Mouse (Mus musculus): Measurements from ENCODE around the gene Erlec1. TPM values are rescaled to one million over a fixed set of nuclear protein-coding genes. Genes with fewer than 3 reads are reported as not detected.

The Erlec1 gene
- polyA plus RNA-seq, 1 experiment from 2014 or later, result 7.3 TPM

DNA sequence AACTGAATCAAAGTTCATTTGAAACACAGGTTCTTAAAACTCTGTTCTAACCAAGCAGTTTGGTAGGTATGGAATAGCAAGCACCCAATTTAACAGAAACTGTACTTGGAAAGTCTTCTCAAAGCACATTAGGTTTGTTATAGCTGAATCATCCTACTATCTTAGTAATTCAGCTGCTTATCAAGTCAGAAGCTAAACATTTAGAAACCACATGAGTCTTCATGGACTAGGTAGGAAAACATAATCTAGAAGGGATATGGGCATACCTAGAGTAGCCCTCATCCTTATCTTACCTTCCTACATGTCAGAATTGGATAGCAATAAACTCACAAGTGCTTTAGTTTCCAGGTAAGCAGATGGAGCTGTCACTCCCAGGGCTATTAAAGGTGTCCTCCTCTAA, 26.1 kb downstream of the Erlec1 start:
- H3K27ac ChIP-seq, result no peak overlapping the region
- H3K9me3 ChIP-seq (replicated peaks), result no peaks in the 10 kb centered on the region
- no peak overlapping the region for H3K4me3 ChIP-seq
- H3K4me1 ChIP-seq, result no peaks in the 10 kb centered on the region
- no peaks in the 10 kb centered on the region for H3K27me3 ChIP-seq (ENCODE audit: low read depth, poor library complexity, severe bottlenecking)
- H3K36me3 ChIP-seq, result peaks cover 75% of the 10 kb centered on the region
- no peak for DNase-seq (ENCODE audit: low spot score)

DNA sequence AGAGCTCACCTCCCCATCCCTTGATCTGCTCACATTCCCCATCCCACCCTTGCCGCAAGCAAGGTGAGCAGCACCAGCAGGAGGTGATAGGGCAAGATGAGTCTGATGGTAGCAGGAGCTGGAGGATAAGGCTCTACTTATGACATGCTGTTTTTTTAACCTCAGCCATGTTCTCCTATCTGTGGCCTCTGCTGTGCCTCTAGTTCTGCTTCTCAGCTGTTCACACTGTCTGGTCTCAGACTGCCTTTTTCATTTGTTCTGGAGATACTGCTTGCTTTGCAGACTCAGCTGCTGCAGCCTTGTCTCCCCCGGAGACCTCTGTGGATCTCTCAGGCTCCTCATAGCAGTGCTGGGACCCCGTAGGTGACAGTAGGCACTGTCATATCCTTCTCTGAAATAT, 30.9 kb downstream of the Erlec1 start:
- Histone ChIP-seq H3K9me3 (replicated peaks) (no peaks in the 10 kb centered on the region), H3K27me3 (ENCODE audit: low read depth, poor library complexity, severe bottlenecking) (no peaks in the 10 kb centered on the region), H3K27ac (no peak overlapping the region), H3K4me1 (no peaks in the 10 kb centered on the region), H3K36me3 (peaks cover 39% of the 10 kb centered on the region), H3K4me3 (no peak overlapping the region)
- DNase-seq (ENCODE audit: low spot score), result no peak
- WGBS, result 97% methylated on average over 3 of the region's 3 CpGs

DNA sequence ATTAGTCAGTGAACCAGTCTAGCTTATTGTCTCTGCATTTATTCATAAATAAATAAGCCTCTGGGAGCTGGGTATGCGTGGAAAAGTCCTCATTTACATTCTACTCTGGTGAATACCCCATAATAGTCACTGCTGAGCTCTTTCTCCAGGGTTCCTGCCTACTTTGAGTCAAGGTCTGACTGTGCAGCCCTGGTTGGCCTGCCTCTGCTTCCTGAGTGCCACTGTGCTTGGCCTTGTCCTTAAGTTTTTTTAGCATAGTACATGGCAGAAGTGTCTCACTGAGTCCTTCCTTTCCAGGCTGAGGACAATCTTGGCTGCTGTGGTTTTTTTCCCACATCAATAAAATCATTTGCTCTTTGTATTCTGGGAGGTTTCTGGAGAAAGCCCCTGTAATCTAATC, 33.5 kb downstream of the Erlec1 start:
- Histone ChIP-seq H3K27ac (no peak overlapping the region), H3K4me3 (no peak overlapping the region), H3K36me3 (peaks cover 22% of the 10 kb centered on the region), H3K27me3 (ENCODE audit: low read depth, poor library complexity, severe bottlenecking) (no peaks in the 10 kb centered on the region), H3K4me1 (no peaks in the 10 kb centered on the region), H3K9me3 (replicated peaks) (no peaks in the 10 kb centered on the region)
- no peak for DNase-seq (ENCODE audit: low spot score)
- WGBS, result 58% methylated on average over 1 of the region's 1 CpGs

DNA sequence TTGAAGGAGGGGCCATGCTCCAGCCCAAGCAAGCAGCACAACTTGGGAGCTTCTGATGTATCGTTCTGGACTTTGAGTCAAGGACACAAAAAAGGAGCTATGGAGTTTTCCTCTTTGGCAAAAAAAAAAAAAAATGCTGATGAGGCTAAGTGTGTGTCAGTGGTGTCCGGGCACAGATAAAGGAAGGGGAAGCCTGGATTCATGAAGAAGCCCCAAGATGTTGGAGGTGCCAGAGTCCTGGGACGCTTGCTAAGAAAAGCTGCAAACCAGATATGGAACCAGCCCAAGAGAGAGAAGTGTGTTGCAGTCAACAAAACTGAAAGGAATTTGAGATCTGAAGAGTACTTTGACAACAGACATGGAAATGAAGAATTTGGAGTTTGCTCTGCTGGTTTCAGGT, 41.8 kb downstream of the Erlec1 start:
- Histone ChIP-seq H3K4me3 (no peak overlapping the region), H3K27ac (no peak overlapping the region), H3K27me3 (ENCODE audit: low read depth, poor library complexity, severe bottlenecking) (no peaks in the 10 kb centered on the region), H3K4me1 (no peaks in the 10 kb centered on the region), H3K9me3 (replicated peaks) (no peaks in the 10 kb centered on the region), H3K36me3 (no peaks in the 10 kb centered on the region)
- 90% methylated on average over 3 of the region's 3 CpGs for WGBS
- DNase-seq (ENCODE audit: low spot score), result no peak

DNA sequence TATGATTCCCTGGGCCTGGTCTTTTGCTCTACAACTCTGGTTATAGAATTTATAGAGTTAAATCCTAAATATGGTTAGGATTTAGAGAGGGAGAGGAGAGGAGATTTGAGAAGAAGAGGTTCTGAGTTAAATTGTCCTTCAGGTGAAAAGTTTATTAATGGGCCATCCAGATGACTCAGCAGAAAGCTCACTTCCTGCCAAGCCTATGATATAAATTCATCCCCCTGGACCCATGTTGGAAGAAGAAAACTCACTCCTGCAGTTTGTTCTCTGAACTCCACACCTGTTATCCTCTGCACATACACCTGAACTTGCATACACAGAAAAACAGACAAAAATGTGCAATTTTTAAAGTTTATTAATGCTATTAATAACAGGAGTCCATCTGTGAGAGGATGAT, 54.8 kb downstream of the Erlec1 start:
- no peaks in the 10 kb centered on the region for H3K36me3 ChIP-seq
- H3K4me3 ChIP-seq, result no peak overlapping the region
- DNase-seq (ENCODE audit: low spot score), result no peak
- no peak overlapping the region for H3K27ac ChIP-seq
- no peaks in the 10 kb centered on the region for H3K9me3 ChIP-seq (replicated peaks)
- no peaks in the 10 kb centered on the region for H3K4me1 ChIP-seq
- H3K27me3 ChIP-seq (ENCODE audit: low read depth, poor library complexity, severe bottlenecking), result no peaks in the 10 kb centered on the region

DNA sequence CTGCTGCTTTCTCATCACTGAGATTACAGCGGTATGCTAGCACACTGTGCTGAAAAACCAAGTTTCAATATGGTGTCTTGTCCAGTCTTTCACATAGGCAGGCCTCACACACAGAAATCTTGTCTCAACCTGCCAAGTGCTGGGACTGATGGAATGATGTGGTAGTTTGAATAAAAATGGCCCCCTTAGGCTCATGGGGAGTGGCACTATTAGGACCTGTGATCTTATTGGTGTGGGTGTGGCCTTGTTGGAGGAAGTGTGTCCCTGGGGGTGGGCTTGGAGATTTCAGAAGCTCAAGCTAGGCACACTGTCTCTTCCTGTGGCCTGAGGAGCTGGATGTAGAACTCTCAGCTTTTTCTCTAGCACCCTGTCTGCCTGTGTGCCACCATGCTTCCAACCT, 57.9 kb downstream of the Erlec1 start:
- Histone ChIP-seq H3K27me3 (ENCODE audit: low read depth, poor library complexity, severe bottlenecking) (no peaks in the 10 kb centered on the region), H3K4me3 (no peak overlapping the region), H3K4me1 (no peaks in the 10 kb centered on the region), H3K9me3 (replicated peaks) (no peaks in the 10 kb centered on the region), H3K27ac (no peak overlapping the region), H3K36me3 (no peaks in the 10 kb centered on the region)
- no peak for DNase-seq (ENCODE audit: low spot score)
- 92% methylated on average over 1 of the region's 1 CpGs for WGBS

DNA sequence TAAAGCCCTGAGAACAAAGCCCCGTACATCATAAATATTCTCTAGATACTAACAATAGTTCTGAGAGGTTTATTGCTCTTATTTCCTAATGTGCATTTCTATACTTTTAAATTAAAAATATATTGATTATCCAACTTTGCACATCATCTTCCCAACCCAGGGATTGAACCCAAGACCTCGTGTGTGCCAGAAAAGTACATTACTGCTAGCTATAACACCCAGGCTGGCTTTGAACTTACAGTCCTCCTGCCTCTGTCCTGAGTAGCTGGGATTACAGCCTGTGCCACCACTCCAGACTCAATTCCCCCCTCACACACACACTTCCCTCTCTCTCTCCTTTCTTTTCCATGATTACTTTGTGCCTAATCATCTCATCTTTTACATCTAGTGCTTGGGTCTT, 66.0 kb downstream of the Erlec1 start:
- no peak for DNase-seq (ENCODE audit: low spot score)
- no peaks in the 10 kb centered on the region for H3K36me3 ChIP-seq
- no peaks in the 10 kb centered on the region for H3K27me3 ChIP-seq (ENCODE audit: low read depth, poor library complexity, severe bottlenecking)
- H3K27ac ChIP-seq, result no peak overlapping the region
- H3K4me1 ChIP-seq, result peaks cover 9% of the 10 kb centered on the region
- H3K4me3 ChIP-seq, result no peak overlapping the region
- H3K9me3 ChIP-seq (replicated peaks), result no peaks in the 10 kb centered on the region
- WGBS, result 93% methylated on average over 2 of the region's 2 CpGs

DNA sequence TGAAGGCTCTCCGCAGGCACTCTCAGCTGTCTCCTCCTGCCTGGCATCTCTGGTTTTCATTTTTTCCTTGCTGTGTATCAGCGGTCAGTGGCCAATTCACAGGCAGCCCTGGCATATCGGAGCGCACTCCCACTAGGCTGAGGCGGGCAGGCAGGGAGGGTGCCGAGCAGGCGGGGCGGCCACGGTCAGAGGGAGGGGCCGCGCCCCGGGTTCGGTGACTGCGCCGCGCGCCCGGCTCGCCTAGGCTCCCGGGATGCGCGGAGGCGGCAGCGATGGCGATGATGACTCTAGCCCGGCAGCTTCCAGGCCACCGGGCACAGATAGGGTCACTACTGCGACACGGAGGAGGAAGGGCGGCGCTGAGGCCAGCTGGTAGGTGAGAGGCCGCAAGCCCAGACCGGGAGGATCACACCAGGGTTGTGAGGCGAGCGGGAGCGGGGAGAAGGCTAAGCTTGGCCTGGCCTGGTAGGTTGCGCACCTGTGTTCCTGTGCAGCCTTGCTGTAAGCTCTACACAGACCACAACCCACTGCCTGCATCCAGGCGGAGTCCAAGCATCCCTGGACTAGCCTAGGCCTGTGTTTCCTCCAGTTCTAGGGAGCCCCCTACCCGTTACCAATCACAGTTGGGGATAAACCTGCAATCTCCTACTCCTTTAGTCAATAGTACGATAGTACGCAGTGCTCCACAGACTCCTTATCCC, 68.8 kb downstream of the Erlec1 start, which contains the start of the genes Gpr75 and Asb3:
Gpr75 (plus strand) TSS at position 188 of the 701 bp plus-strand sequence.
Asb3 (plus strand) TSS at position 246 of the 701 bp plus-strand sequence.
- Histone ChIP-seq H3K4me3 (peak within 1 kb of the TSS; percentile 62), H3K27me3 (ENCODE audit: low read depth, poor library complexity, severe bottlenecking) (no peaks in the 10 kb centered on the region), H3K9me3 (replicated peaks) (no peaks in the 10 kb centered on the region), H3K36me3 (peaks cover 2% of the 10 kb centered on the region), H3K27ac (peak within 1 kb of the TSS; percentile 71), H3K4me1 (peaks cover 9% of the 10 kb centered on the region)
- peak; percentile 58 for DNase-seq (ENCODE audit: low spot score)
- WGBS, result 4% methylated on average over 41 of the region's 41 CpGs

Other genes with a start within 250 kb of the Erlec1 start
- gene Psme4, start 182.6 kb downstream of the Erlec1 start, polyA plus RNA-seq (2016; fragmentation: Nextera tagmentation; extraction: Ambion mirVana), result 25.2 and 31.5 TPM in 2 replicates
- 0.23 and 0.48 TPM in 2 replicates for gene Gpr75, start 69.0 kb downstream of the Erlec1 start, polyA plus RNA-seq (2016; fragmentation: Nextera tagmentation; extraction: Ambion mirVana)
- 26.3 and 31.1 TPM in 2 replicates for gene Asb3, start 68.9 kb downstream of the Erlec1 start, polyA plus RNA-seq (2016; fragmentation: Nextera tagmentation; extraction: Ambion mirVana)
- 8.9 and 9.2 TPM in 2 replicates for gene Chac2, start 32.0 kb upstream of the Erlec1 start, polyA plus RNA-seq (2016; fragmentation: Nextera tagmentation; extraction: Ambion mirVana)
- gene Gm17332, start 228.1 kb upstream of the Erlec1 start, polyA plus RNA-seq (2016; fragmentation: Nextera tagmentation; extraction: Ambion mirVana), result not detected in 2 replicates